Comparison of ENCODE assay signal across 8 mouse cellular contexts in the genomic region with DNA sequence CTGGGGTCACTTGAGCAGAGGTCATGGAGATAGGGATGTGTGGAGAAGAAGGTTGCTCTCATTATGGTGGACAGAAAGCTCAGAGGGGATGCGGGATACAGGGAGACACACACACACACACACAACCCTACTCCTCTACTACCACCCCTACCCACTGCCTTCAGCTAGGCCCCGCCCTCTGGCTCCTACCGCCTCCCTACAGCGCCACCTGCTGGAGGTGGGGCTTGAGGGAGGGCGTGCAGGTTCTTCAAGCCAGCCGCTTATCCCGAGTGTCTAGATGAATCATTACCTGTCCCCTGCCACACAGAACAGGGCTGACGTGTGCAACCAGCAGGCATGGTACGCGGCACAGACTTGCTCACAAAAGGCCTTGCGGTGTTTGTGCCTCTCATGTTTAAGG. TPM values are rescaled to one million over a fixed set of nuclear protein-coding genes. Genes with fewer than 3 reads are reported as not detected.
DNase-seq lines count a peak whose midpoint lies in the region; ATAC-seq and TF ChIP-seq lines count a peak whose summit lies in the region.

No protein-coding gene starts in this region.

- no peaks in the 10 kb centered on the region for H3K36me3 ChIP-seq in ES-E14 (ENCODE audit: control insufficient read depth, insufficient read depth, low read length, poor library complexity, severe bottlenecking)
- no peaks in the 10 kb centered on the region for H3K36me3 ChIP-seq in embryonic facial prominence, embryonic 10.5 days (replicated peaks)
- no peaks in the 10 kb centered on the region for H3K36me3 ChIP-seq in hindbrain, embryonic 14.5 days (replicated peaks; ENCODE audit: control insufficient read depth, insufficient read depth)

- intact Hi-C loops in heart, postnatal 10 days (cut with DNase I) = loop anchor here (5.0 kb wide), 1 partner anchor 287 kb away; no protein-coding TSS in a partner anchor

- H3K27me3 ChIP-seq in embryonic facial prominence, embryonic 10.5 days (replicated peaks; ENCODE audit: low read depth, poor library complexity, severe bottlenecking) = peaks cover 15% of the 10 kb centered on the region
- H3K27me3 ChIP-seq in hindbrain, embryonic 14.5 days (ENCODE audit: control insufficient read depth, insufficient read depth, low read length) = peaks cover 5% of the 10 kb centered on the region; the same call in 1 of the 2 replicates

- H3K4me2 ChIP-seq in hindbrain, embryonic 14.5 days (replicated peaks) = no peak overlapping the region

- H3K9ac ChIP-seq in ES-E14 (ENCODE audit: insufficient read depth, low read depth, low read length, poor library complexity, severe bottlenecking) = no peak overlapping the region
- no peak overlapping the region for H3K9ac ChIP-seq in hindbrain, embryonic 14.5 days

- H3K9me3 ChIP-seq in ES-E14 (ENCODE audit: control insufficient read depth, insufficient read depth, low read depth, low read length) = no peaks in the 10 kb centered on the region
- H3K9me3 ChIP-seq in embryonic facial prominence, embryonic 10.5 days = no peaks in the 10 kb centered on the region
- H3K9me3 ChIP-seq in hindbrain, embryonic 14.5 days (ENCODE audit: control insufficient read depth, low read length) = no peaks in the 10 kb centered on the region

- ATAC-seq in megakaryocyte, adult 5-6 weeks (ENCODE audit: poor library complexity, severe bottlenecking) = peak; percentile 87
- no peak for ATAC-seq in hindbrain, embryonic 14.5 days (ENCODE audit: low FRiP score)

- in situ Hi-C loops in ES-E14 (cut with MboI; ENCODE audit: low sequenced_read_pairs in 2 of 2, unreplicated experiment in 2 of 2) = no loop called here

- peak; percentile 87 for DNase-seq in ES-E14 (ENCODE audit: low read depth, low spot score)
- DNase-seq in adrenal gland, postnatal 14 days = peak; percentile 95
- DNase-seq in embryonic facial prominence, embryonic 10.5 days (ENCODE audit: low spot score) = peak; percentile 78
- peak; percentile 67 to 86 for DNase-seq in heart, postnatal 10 days
- DNase-seq in left cerebral cortex, adult 11 months (ENCODE audit: low spot score) = peak; percentile 61
- peak; percentile 76 to 88 for DNase-seq in spleen, adult 18-20 months
- no peak for DNase-seq in hindbrain, embryonic 14.5 days (ENCODE audit: low spot score)

- H3K4me1 ChIP-seq in ES-E14 (ENCODE audit: control insufficient read depth in 2 of 2, insufficient read depth in 2 of 2, low read length in 2 of 2, poor library complexity in 1 of 2) = peaks cover 2 to 16% of the 10 kb centered on the region in 2 experiments; a peak in 3 of 4 replicates
- H3K4me1 ChIP-seq in embryonic facial prominence, embryonic 10.5 days = peaks cover 44% of the 10 kb centered on the region
- H3K4me1 ChIP-seq in hindbrain, embryonic 14.5 days (replicated peaks; ENCODE audit: control insufficient read depth, insufficient read depth, low read length) = peaks cover 4% of the 10 kb centered on the region; the same call in 1 of the 2 replicates

- 41% methylated on average over 11 of the region's 11 CpGs for WGBS in embryonic facial prominence, embryonic 10.5 days
- 41% methylated on average over 11 of the region's 11 CpGs for WGBS in hindbrain, embryonic 14.5 days

- no peak overlapping the region for H3K4me3 ChIP-seq in ES-E14 (ENCODE audit: insufficient read depth in 1 of 2, low read depth in 1 of 2, low read length in 2 of 2, poor library complexity in 1 of 2, severe bottlenecking in 1 of 2)
- H3K4me3 ChIP-seq in embryonic facial prominence, embryonic 10.5 days = no peak overlapping the region
- no peak overlapping the region for H3K4me3 ChIP-seq in hindbrain, embryonic 14.5 days (replicated peaks; ENCODE audit: low read length)

- no peak overlapping the region for H3K27ac ChIP-seq in ES-E14 (ENCODE audit: insufficient read depth, low read depth, low read length, poor library complexity, severe bottlenecking)
- no peak overlapping the region for H3K27ac ChIP-seq in embryonic facial prominence, embryonic 10.5 days (replicated peaks)
- no peak overlapping the region for H3K27ac ChIP-seq in hindbrain, embryonic 14.5 days

TF ChIP-seq in ES-E14, 5 proteins besides CTCF, POLR2A, EP300 and RAD21:
- no peak for TF ChIP-seq CHD2 (IDR thresholded peaks at IDR 0.05; ENCODE audit: low read depth, low read length)
- no peak for TF ChIP-seq MAFK (IDR thresholded peaks at IDR 0.05; ENCODE audit: insufficient read depth, low read depth, low read length)
- no peak; the same call in 1 of the 2 replicates for TF ChIP-seq HCFC1 (IDR thresholded peaks at IDR 0.05; ENCODE audit: borderline replicate concordance, insufficient read depth, low read length)
- TF ChIP-seq ZC3H11A (IDR thresholded peaks at IDR 0.05; ENCODE audit: borderline replicate concordance, low read depth, low read length) = peak; percentile 14; the same call in 1 of the 2 replicates
- TF ChIP-seq ZNF384 (IDR thresholded peaks at IDR 0.05; ENCODE audit: low read depth, low read length) = no peak

RNA-seq across cellular contexts. Expression of gene Ncor2, which starts 10.6 kb away (rescaled TPM):
- 19.8 and 19.9 TPM in 2 replicates for total RNA-seq in ES-E14 (2012; rRNA removed)
- 165 and 192 TPM in 2 replicates for total RNA-seq in adrenal gland, postnatal 14 days (2021)
- polyA plus RNA-seq in embryonic facial prominence, embryonic 10.5 days (2016; fragmentation: Nextera tagmentation; extraction: Ambion mirVana) = 19.2 and 19.8 TPM in 2 replicates
- 100 to 1,000 TPM; 112 to 125 TPM for total RNA-seq in heart, postnatal 10 days (2021)
- total RNA-seq in megakaryocyte, adult 5-6 weeks (2015) = 87.7 and 107 TPM in 2 replicates
- total RNA-seq in megakaryocyte, adult 5-6 weeks (2017) = 15.0 and 21.5 TPM in 2 replicates
- 26.0 and 27.4 TPM in 2 replicates for polyA plus RNA-seq in hindbrain, embryonic 14.5 days (2014; fragmentation: Nextera tagmentation; extraction: Ambion mirVana)
